Mouse (Mus musculus) olfactory bulb, adult 2 months (tissue): ENCODE measurements around the gene Nexn. TPM values are rescaled to one million over a fixed set of nuclear protein-coding genes. Genes with fewer than 3 reads are reported as not detected.

Experiments used
- H3K27ac ChIP-seq: fragments of 200-500 bp; 2 replicates; pipeline ENCODE4 v1.5.1; 2012; ENCODE audit warnings: low read depth, low read length; ENCODE audit not compliant: insufficient read depth
- H3K4me1 ChIP-seq: fragments of 200-500 bp; 2 replicates; pipeline ENCODE4 v1.6.1; 2012; ENCODE audit warnings: low read length; ENCODE audit not compliant: control insufficient read depth, insufficient read depth
- H3K4me3 ChIP-seq: fragments of 200-500 bp; 2 replicates; pipeline ENCODE4 v1.5.1; 2012; ENCODE audit warnings: mild to moderate bottlenecking, low read depth, low read length, moderate library complexity; ENCODE audit not compliant: insufficient read depth
- CTCF ChIP-seq: fragments of 200-500 bp; IDR thresholded peaks from 2 replicates; pipeline ENCODE4 v1.5.1; 2012; ENCODE audit warnings: low read depth, mild to moderate bottlenecking, low read length, moderate library complexity; ENCODE audit not compliant: insufficient read depth
- POLR2A ChIP-seq: fragments of 200-500 bp; IDR thresholded peaks from 2 replicates; pipeline ENCODE4 v1.6.1; 2012; ENCODE audit warnings: mild to moderate bottlenecking, low read depth, low read length, moderate library complexity; ENCODE audit not compliant: insufficient read depth
- WGBS: fragments of 180-500 bp; shearing (Covaris S2); methylation state at CpG from one replicate; pipeline ENCODE4 v1.1.7; 2018; 5-methylcytosine and 5-hydroxymethylcytosine counted together
- polyA plus RNA-seq: library from polyadenylated mRNA; stranded (reverse); fragments of >200 nt; gene quantifications from 2 replicates; pipeline ENCODE4 v1.2.4, GENCODE M21; 2012; ENCODE audit warnings: low replicate concordance; ENCODE audit not compliant: missing spikeins, insufficient read depth, insufficient read length

Nexn gene
- polyA plus RNA-seq, 1 experiment, result not detected

GRCm38 (mm10) chr3:152284759-152285158, 18.6 kb upstream of the Nexn start:
- 97% methylated on average over 5 of the region's 5 CpGs for whole genome bisulfite sequencing
- Histone ChIP-seq H3K27ac (no peak overlapping the region), H3K4me3 (no peak overlapping the region), H3K4me1 (no peaks in the 10 kb centered on the region)
- TF ChIP-seq CTCF, result no peak

DNA sequence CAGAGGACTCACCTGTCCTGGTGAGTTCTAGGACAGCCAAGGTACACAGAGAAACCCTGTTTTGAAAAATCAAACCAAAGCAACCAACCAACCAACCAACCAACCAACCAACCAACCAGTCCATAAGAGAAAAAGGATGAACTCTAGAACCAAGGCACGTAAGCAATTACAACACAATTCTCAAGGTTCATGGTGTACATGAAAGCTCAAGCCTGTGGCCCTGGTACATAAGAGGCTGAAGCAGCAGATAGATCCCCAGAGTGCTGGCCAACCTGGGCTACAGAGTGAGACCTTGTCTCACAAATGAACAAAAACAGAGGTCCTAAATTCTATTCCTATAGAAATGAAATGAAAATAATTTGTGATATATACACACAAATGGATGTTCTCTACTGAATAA, 18.2 kb upstream of the Nexn start:
- WGBS, result 96% methylated on average over 1 of the region's 1 CpGs
- no peak overlapping the region for H3K27ac ChIP-seq
- TF ChIP-seq POLR2A (no peak), CTCF (no peak)
- H3K4me3 ChIP-seq, result no peak overlapping the region
- no peaks in the 10 kb centered on the region for H3K4me1 ChIP-seq

- whole genome bisulfite sequencing, result 55% methylated on average over 3 of the region's 3 CpGs
- H3K27ac ChIP-seq, result no peak overlapping the region
- no peaks in the 10 kb centered on the region for H3K4me1 ChIP-seq
- TF ChIP-seq CTCF (no peak), POLR2A (no peak)
- no peak overlapping the region for H3K4me3 ChIP-seq
Measured at GRCm38 (mm10) chr3:152282126-152282525, 16.0 kb upstream of the Nexn start.

DNA sequence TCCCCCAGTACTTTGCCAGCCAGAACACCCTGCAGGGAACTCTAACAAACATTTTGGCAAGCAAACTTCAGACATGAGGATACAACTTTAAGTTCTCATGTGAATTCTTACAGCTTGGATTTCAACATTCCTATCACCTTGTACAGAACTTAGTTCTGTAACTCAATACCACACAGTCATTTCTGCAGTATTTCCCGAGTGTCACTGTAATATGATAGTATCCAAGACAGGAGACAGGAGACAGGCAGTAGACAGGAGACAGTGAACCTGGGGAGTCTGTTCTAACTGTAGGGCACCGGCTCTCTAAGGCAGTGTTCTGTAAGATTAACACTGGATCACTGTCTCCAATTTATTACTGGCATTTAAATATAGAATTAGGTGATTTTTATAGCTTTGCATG, 12.3 kb upstream of the Nexn start:
- H3K4me1 ChIP-seq, result no peaks in the 10 kb centered on the region
- no peak overlapping the region for H3K27ac ChIP-seq
- TF ChIP-seq POLR2A (no peak), CTCF (no peak)
- H3K4me3 ChIP-seq, result no peak overlapping the region
- WGBS, result 81% methylated on average over 2 of the region's 2 CpGs

DNA sequence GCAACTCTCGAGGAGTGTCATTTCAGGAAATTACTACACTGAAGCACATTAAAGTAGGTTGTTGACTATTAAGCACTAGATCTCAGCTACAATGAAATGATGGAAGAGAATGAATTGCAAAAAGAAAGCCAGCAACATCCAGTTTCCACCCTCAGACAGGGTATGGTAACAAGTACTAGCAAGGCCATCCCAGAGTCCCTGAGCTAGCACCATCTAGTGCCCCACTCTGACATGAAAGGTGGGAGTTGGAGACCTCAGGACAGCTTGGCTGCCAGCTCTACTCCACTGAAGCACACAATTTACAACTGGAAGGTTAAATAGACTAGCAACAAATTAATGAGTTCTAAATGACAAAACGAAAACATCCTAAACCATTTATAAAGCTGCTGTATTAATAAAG, 11.8 kb upstream of the Nexn start:
- WGBS, result 90% methylated on average over 2 of the region's 2 CpGs
- Histone ChIP-seq H3K4me1 (no peaks in the 10 kb centered on the region), H3K27ac (no peak overlapping the region), H3K4me3 (no peak overlapping the region)
- TF ChIP-seq POLR2A, result no peak
- TF ChIP-seq CTCF, result no peak

GRCm38 (mm10) chr3:152276935-152277334, 10.8 kb upstream of the Nexn start:
- H3K4me3 ChIP-seq, result no peak overlapping the region
- TF ChIP-seq CTCF (no peak), POLR2A (no peak)
- no peak overlapping the region for H3K27ac ChIP-seq
- no peaks in the 10 kb centered on the region for H3K4me1 ChIP-seq
- WGBS, result 96% methylated on average over 3 of the region's 3 CpGs

GRCm38 (mm10) chr3:152275008-152275407, 8.9 kb upstream of the Nexn start:
- Histone ChIP-seq H3K27ac (no peak overlapping the region), H3K4me3 (no peak overlapping the region), H3K4me1 (no peaks in the 10 kb centered on the region)
- 87% methylated on average over 8 of the region's 8 CpGs for WGBS
- TF ChIP-seq CTCF, result no peak
- TF ChIP-seq POLR2A, result no peak

- WGBS, result 88% methylated on average over 20 of the region's 20 CpGs
- Histone ChIP-seq H3K4me3 (no peak overlapping the region), H3K27ac (no peak overlapping the region), H3K4me1 (no peaks in the 10 kb centered on the region)
- TF ChIP-seq POLR2A, result no peak
- no peak for TF ChIP-seq CTCF
Measured at GRCm38 (mm10) chr3:152272974-152273685, 7.0 kb upstream of the Nexn start.

- WGBS, result 93% methylated on average over 6 of the region's 6 CpGs
- TF ChIP-seq POLR2A (no peak), CTCF (no peak)
- no peak overlapping the region for H3K27ac ChIP-seq
- H3K4me3 ChIP-seq, result no peak overlapping the region
- no peaks in the 10 kb centered on the region for H3K4me1 ChIP-seq
Measured at GRCm38 (mm10) chr3:152271876-152272275, 5.7 kb upstream of the Nexn start.
